Mouse (Mus musculus) limb, embryonic 15.5 days (tissue): ENCODE results near the gene Got2. TPM values are rescaled to one million over a fixed set of nuclear protein-coding genes. Genes with fewer than 3 reads are reported as not detected.

Source experiments
- ATAC-seq: fragments of 200-750 bp; cut with Nextera tagmentation; 2 replicates; pipeline ENCODE4 v1.8.0; 2017; ENCODE audit warnings: low read depth, moderate TSS enrichment; ENCODE audit not compliant: insufficient number of reproducible peaks, low FRiP score, low TSS enrichment
- H3K27ac ChIP-seq: fragments of 300-500 bp; sonication (generic); 2 replicates; pipeline ENCODE4 v1.5.1; 2015; ENCODE audit warnings: moderate library complexity, mild to moderate bottlenecking, inconsistent platforms
- H3K27me3 ChIP-seq: fragments of 300-500 bp; sonication (generic); 2 replicates; pipeline ENCODE4 v1.6.1; 2015; ENCODE audit warnings: inconsistent platforms
- H3K36me3 ChIP-seq: fragments of 300-500 bp; sonication (generic); 2 replicates; pipeline ENCODE4 v1.6.1; 2015; ENCODE audit warnings: inconsistent platforms
- H3K4me1 ChIP-seq: fragments of 300-500 bp; sonication (generic); 2 replicates; pipeline ENCODE4 v1.6.1; 2015; ENCODE audit warnings: inconsistent platforms
- H3K4me2 ChIP-seq: fragments of 300-500 bp; sonication (generic); 2 replicates; pipeline ENCODE4 v1.6.1; 2015; ENCODE audit warnings: mild to moderate bottlenecking, inconsistent platforms
- H3K4me3 ChIP-seq: fragments of 300-500 bp; sonication (generic); 2 replicates; pipeline ENCODE4 v1.5.1; 2015; ENCODE audit warnings: mild to moderate bottlenecking, inconsistent platforms
- H3K9ac ChIP-seq: fragments of 300-500 bp; sonication (generic); 2 replicates; pipeline ENCODE4 v1.6.1; 2015; ENCODE audit warnings: inconsistent platforms
- H3K9me3 ChIP-seq: fragments of 300-500 bp; sonication (generic); 2 replicates; pipeline ENCODE4 v1.6.1; 2016; ENCODE audit warnings: inconsistent platforms
- WGBS: fragments of 180-500 bp; shearing (Covaris S2); methylation state at CpG from one replicate; pipeline ENCODE4 v1.1.7; 2015; 5-methylcytosine and 5-hydroxymethylcytosine counted together
- polyA plus RNA-seq: library from polyadenylated mRNA; unstranded; fragments of >200 nt; fragmentation: Nextera tagmentation; extraction: Ambion mirVana; gene quantifications from 2 replicates; pipeline ENCODE4 v1.2.1, GENCODE M21; 2015

Gene Got2
- polyA plus RNA-seq: 129 and 131 TPM in 2 replicates

DNA sequence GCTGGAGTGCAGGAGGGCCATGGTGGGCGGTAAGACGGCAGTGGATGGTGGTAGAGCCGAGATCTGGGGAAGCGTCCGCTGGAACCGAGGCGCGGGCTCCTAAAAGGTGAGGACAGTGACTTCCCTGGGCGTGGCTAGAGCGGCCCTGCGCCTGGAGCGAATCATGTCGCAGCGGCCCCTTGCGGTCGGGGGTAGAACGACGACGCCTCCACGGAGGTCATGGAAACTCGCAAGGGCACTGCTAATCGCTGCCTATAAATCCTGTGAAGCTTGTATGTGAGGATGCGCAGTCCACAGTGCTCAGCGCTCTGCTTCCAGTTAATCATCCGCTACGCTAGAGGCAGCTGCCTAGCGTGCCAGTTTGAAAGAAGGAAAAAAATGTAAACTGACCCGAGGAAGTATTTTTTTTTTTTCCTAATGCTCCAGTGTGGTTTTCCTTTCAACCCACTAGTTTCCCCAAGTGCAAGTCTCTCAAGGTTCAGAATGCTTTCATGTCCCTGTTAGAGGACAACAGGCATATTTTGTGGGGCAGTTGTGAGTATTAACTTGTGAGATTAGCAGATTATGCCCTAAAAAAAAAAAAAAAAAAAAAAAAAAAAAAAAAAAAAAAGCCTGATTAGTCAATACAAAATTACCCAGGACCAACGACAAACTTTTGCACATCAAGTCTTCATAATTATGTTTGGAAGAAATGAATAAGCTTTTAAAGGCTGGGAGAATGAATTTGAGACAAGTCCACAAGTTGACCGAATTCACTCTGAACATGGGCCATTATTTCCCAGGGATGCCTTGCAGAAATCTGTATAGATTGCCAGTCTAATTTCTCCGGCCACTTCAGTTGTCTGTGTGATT lies at the start of gene Got2:
Got2 (minus strand) TSS at position 263 of the 852 bp plus-strand sequence.
- Histone ChIP-seq H3K4me3 (peak within 1 kb of the TSS; percentile 82), H3K36me3 (no peaks in the 10 kb centered on the region), H3K4me1 (peaks cover 21% of the 10 kb centered on the region), H3K27me3 (no peaks in the 10 kb centered on the region), H3K9me3 (no peaks in the 10 kb centered on the region), H3K9ac (peak within 1 kb of the TSS; percentile 63), H3K27ac (peak within 1 kb of the TSS; percentile 70), H3K4me2 (peak within 1 kb of the TSS; percentile 92)
- whole genome bisulfite sequencing: 8% methylated on average over 31 of the region's 31 CpGs
- peak; percentile 56 for ATAC-seq

DNA sequence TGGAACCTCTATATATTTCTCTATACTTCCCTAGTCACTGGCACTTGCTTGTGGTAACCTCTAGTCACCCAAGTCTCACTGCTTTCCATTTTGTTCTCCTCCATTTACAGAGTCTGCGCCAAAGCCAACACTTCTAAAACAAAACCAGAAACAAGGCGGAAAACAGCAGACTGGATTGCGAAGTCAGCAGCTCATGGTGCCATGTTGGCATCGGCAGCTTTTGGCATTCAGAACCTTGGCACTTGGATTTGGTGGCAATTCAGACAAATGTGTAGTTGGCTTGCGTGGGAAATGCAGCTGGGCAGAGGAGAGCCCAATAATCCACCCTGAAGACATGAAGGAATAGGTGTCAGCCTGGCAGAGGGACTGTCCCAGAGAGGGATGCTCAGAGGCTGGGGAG lies 44.5 kb upstream of the Got2 start:
- H3K27me3 ChIP-seq: no peaks in the 10 kb centered on the region
- H3K9me3 ChIP-seq: no peaks in the 10 kb centered on the region
- no peak overlapping the region for H3K27ac ChIP-seq
- H3K4me3 ChIP-seq: no peak overlapping the region
- no peaks in the 10 kb centered on the region for H3K36me3 ChIP-seq
- no peak overlapping the region for H3K9ac ChIP-seq
- WGBS: 90% methylated on average over 5 of the region's 5 CpGs
- H3K4me2 ChIP-seq: no peak overlapping the region
- ATAC-seq: no peak
- H3K4me1 ChIP-seq: no peaks in the 10 kb centered on the region

GRCm38 (mm10) chr8:95929821-95930220 lies 41.5 kb upstream of the Got2 start:
- 44% methylated on average over 4 of the region's 4 CpGs for WGBS
- Histone ChIP-seq H3K4me1 (no peaks in the 10 kb centered on the region), H3K4me2 (no peak overlapping the region)

GRCm38 (mm10) chr8:95916106-95916505 lies 27.8 kb upstream of the Got2 start:
- Histone ChIP-seq H3K36me3 (no peaks in the 10 kb centered on the region), H3K4me3 (peak overlapping the region; percentile 27), H3K27ac (no peak overlapping the region), H3K27me3 (0 out of 2 replicates have a peak, but pooled peaks cover 6% of the 10 kb centered on the region), H3K9me3 (no peaks in the 10 kb centered on the region), H3K4me2 (peak overlapping the region; percentile 46), H3K9ac (no peak overlapping the region), H3K4me1 (peaks cover 7% of the 10 kb centered on the region; the same call in 1 of the 2 replicates)
- peak; percentile 48; the same call in 1 of the 2 replicates for ATAC-seq
- WGBS: 3% methylated on average over 9 of the region's 9 CpGs

More at GRCm38 (mm10) chr8:95929821-95930220, 41.5 kb upstream of the Got2 start:
- ATAC-seq: no peak
- H3K9me3 ChIP-seq: no peaks in the 10 kb centered on the region
- H3K4me3 ChIP-seq: no peak overlapping the region
- no peaks in the 10 kb centered on the region for H3K27me3 ChIP-seq
- no peak overlapping the region for H3K9ac ChIP-seq
- H3K27ac ChIP-seq: no peak overlapping the region
- H3K36me3 ChIP-seq: no peaks in the 10 kb centered on the region

- Histone ChIP-seq H3K27ac (no peak overlapping the region), H3K4me3 (no peak overlapping the region), H3K4me1 (peaks cover 7% of the 10 kb centered on the region; the same call in 1 of the 2 replicates), H3K36me3 (no peaks in the 10 kb centered on the region), H3K9me3 (no peaks in the 10 kb centered on the region), H3K9ac (no peak overlapping the region), H3K27me3 (0 out of 2 replicates have a peak, but pooled peaks cover 6% of the 10 kb centered on the region), H3K4me2 (no peak overlapping the region)
- no peak for ATAC-seq
- 6% methylated on average over 7 of the region's 7 CpGs for WGBS
Observed at GRCm38 (mm10) chr8:95914905-95915643, 26.7 kb upstream of the Got2 start.

GRCm38 (mm10) chr8:95911240-95911639 lies 22.9 kb upstream of the Got2 start:
- 0 out of 2 replicates have a peak, but pooled peaks cover 3% of the 10 kb centered on the region for H3K27me3 ChIP-seq
- no peaks in the 10 kb centered on the region for H3K9me3 ChIP-seq
- ATAC-seq: no peak
- no peak overlapping the region for H3K27ac ChIP-seq
- no peak overlapping the region for H3K4me2 ChIP-seq
- no peak overlapping the region for H3K9ac ChIP-seq
- no peaks in the 10 kb centered on the region for H3K36me3 ChIP-seq
- WGBS: 74% methylated on average over 5 of the region's 5 CpGs
- peaks cover 5% of the 10 kb centered on the region; the same call in 1 of the 2 replicates for H3K4me1 ChIP-seq
- no peak overlapping the region for H3K4me3 ChIP-seq

DNA sequence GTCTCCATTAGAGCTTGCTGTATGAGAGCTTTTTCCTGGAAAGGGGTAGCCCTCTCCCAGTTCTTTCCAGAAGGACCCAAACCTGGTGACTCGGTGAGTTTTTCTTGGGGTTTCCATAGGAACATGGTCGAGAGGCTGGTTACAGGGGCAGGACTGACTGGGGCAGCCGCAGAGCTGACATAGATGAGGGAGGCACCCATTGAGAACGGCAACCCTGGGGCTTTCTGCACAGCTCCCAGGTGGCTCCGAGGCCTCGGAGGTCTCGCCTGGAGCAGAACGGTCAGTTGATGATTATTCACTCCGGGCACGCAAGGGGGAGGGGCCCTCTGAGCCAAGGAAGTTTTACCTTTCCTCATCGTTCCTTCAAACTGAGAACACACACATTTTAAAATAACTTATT lies 19.5 kb upstream of the Got2 start:
- Histone ChIP-seq H3K4me3 (no peak overlapping the region), H3K27ac (no peak overlapping the region), H3K4me2 (no peak overlapping the region), H3K27me3 (no peaks in the 10 kb centered on the region), H3K36me3 (no peaks in the 10 kb centered on the region), H3K9ac (no peak overlapping the region), H3K4me1 (no peaks in the 10 kb centered on the region), H3K9me3 (no peaks in the 10 kb centered on the region)
- no peak for ATAC-seq
- 77% methylated on average over 11 of the region's 11 CpGs for WGBS

GRCm38 (mm10) chr8:95906738-95907137 lies 18.4 kb upstream of the Got2 start:
- WGBS: 86% methylated on average over 9 of the region's 9 CpGs
- H3K36me3 ChIP-seq: no peaks in the 10 kb centered on the region
- ATAC-seq: no peak
- no peak overlapping the region for H3K9ac ChIP-seq
- H3K4me1 ChIP-seq: no peaks in the 10 kb centered on the region
- no peaks in the 10 kb centered on the region for H3K9me3 ChIP-seq
- H3K27me3 ChIP-seq: no peaks in the 10 kb centered on the region
- no peak overlapping the region for H3K4me3 ChIP-seq
- H3K27ac ChIP-seq: no peak overlapping the region
- H3K4me2 ChIP-seq: no peak overlapping the region

- Histone ChIP-seq H3K4me1 (no peaks in the 10 kb centered on the region), H3K9ac (no peak overlapping the region), H3K27me3 (no peaks in the 10 kb centered on the region), H3K36me3 (no peaks in the 10 kb centered on the region), H3K9me3 (no peaks in the 10 kb centered on the region), H3K4me3 (no peak overlapping the region), H3K27ac (no peak overlapping the region), H3K4me2 (no peak overlapping the region)
- 51% methylated on average over 7 of the region's 7 CpGs for WGBS
- ATAC-seq: no peak
Observed at GRCm38 (mm10) chr8:95901864-95902263, 13.5 kb upstream of the Got2 start.

GRCm38 (mm10) chr8:95893701-95894100 lies 5.4 kb upstream of the Got2 start:
- Histone ChIP-seq H3K27me3 (no peaks in the 10 kb centered on the region), H3K36me3 (no peaks in the 10 kb centered on the region), H3K27ac (no peak overlapping the region), H3K4me3 (no peak overlapping the region), H3K9me3 (no peaks in the 10 kb centered on the region), H3K4me1 (no peaks in the 10 kb centered on the region), H3K9ac (no peak overlapping the region), H3K4me2 (no peak overlapping the region)
- no peak for ATAC-seq
- 74% methylated on average over 5 of the region's 5 CpGs for WGBS

GRCm38 (mm10) chr8:95887578-95888284 lies 616 bp downstream of the Got2 start:
- peaks cover 21% of the 10 kb centered on the region for H3K4me1 ChIP-seq
- peak overlapping the region; percentile 70 for H3K27ac ChIP-seq
- peak overlapping the region; percentile 63 for H3K9ac ChIP-seq
- no peaks in the 10 kb centered on the region for H3K27me3 ChIP-seq
- H3K4me2 ChIP-seq: peak overlapping the region; percentile 92
- whole genome bisulfite sequencing: under 1% methylated on average over 38 of the region's 38 CpGs
- H3K9me3 ChIP-seq: no peaks in the 10 kb centered on the region
- peak; percentile 89 for ATAC-seq
- no peaks in the 10 kb centered on the region for H3K36me3 ChIP-seq
- H3K4me3 ChIP-seq: peak overlapping the region; percentile 82
